Mouse (Mus musculus): ENCODE results near the gene Dnajb5. TPM values are rescaled to one million over a fixed set of nuclear protein-coding genes. Genes with fewer than 3 reads are reported as not detected.

Gene Dnajb5
- polyA plus RNA-seq, 1 experiment, result 5.3 TPM

- Histone ChIP-seq H3K4me3 (ENCODE audit: insufficient read depth, poor library complexity, severe bottlenecking) (no peak overlapping the region), H3K79me3 (ENCODE audit: low read depth) (no peaks in the 10 kb centered on the region), H3ac (ENCODE audit: control insufficient read depth, insufficient read length, low read depth) (no peak overlapping the region), H3K27me3 (ENCODE audit: control insufficient read depth, insufficient read depth, insufficient read length) (no peaks in the 10 kb centered on the region), H3K36me3 (ENCODE audit: control insufficient read depth, insufficient read depth) (no peaks in the 10 kb centered on the region), H3K79me2 (ENCODE audit: control insufficient read depth, insufficient read depth) (no peaks in the 10 kb centered on the region)
- no peak for TF ChIP-seq MYOG (IDR thresholded peaks at IDR 0.05; ENCODE audit: control insufficient read depth, extremely low read depth, insufficient read length)
- TF ChIP-seq MYOD1 (IDR thresholded peaks at IDR 0.05; ENCODE audit: control insufficient read depth, insufficient read length, low read depth), result no peak
- no peak for TF ChIP-seq CEBPB (IDR thresholded peaks at IDR 0.05; ENCODE audit: low read depth)
- TF ChIP-seq USF1 (IDR thresholded peaks at IDR 0.05; ENCODE audit: low read depth), result no peak
- no peak for TF ChIP-seq CTCF (IDR thresholded peaks at IDR 0.05; ENCODE audit: control insufficient read depth, insufficient read depth, insufficient read length)
- no peak for TF ChIP-seq MAX (IDR thresholded peaks at IDR 0.05)
These were observed 451 bp upstream of the Dnajb5 start for GRCm38 (mm10) chr4:42949051-42949675.

- no peaks in the 10 kb centered on the region for H3K27me3 ChIP-seq (ENCODE audit: control insufficient read depth, insufficient read depth, insufficient read length)
- no peaks in the 10 kb centered on the region for H3K79me3 ChIP-seq (ENCODE audit: low read depth)
- H3K4me3 ChIP-seq (ENCODE audit: insufficient read depth, poor library complexity, severe bottlenecking), result peak overlapping the region; percentile 55
- H3K36me3 ChIP-seq (ENCODE audit: control insufficient read depth, insufficient read depth), result no peaks in the 10 kb centered on the region
- peak overlapping the region; percentile 82 for H3ac ChIP-seq (ENCODE audit: control insufficient read depth, insufficient read length, low read depth)
- no peaks in the 10 kb centered on the region for H3K79me2 ChIP-seq (ENCODE audit: control insufficient read depth, insufficient read depth)
- TF ChIP-seq MYOD1 (IDR thresholded peaks at IDR 0.05; ENCODE audit: control insufficient read depth, insufficient read length, low read depth) (peak; percentile 6), USF1 (IDR thresholded peaks at IDR 0.05; ENCODE audit: low read depth) (no peak), FOSL1 (IDR thresholded peaks at IDR 0.05; ENCODE audit: insufficient read depth, low read length, poor library complexity, severe bottlenecking) (no peak)
These were observed 498 bp downstream of the Dnajb5 start for GRCm38 (mm10) chr4:42950065-42950558.

- H3K36me3 ChIP-seq (ENCODE audit: control insufficient read depth, insufficient read depth), result no peaks in the 10 kb centered on the region
- H3K27me3 ChIP-seq (ENCODE audit: control insufficient read depth, insufficient read depth, insufficient read length), result no peaks in the 10 kb centered on the region
- TF ChIP-seq MYOG (IDR thresholded peaks at IDR 0.05; ENCODE audit: control insufficient read depth, extremely low read depth, insufficient read length) (no peak), USF1 (IDR thresholded peaks at IDR 0.05; ENCODE audit: low read depth) (no peak), FOSL1 (IDR thresholded peaks at IDR 0.05; ENCODE audit: insufficient read depth, low read length, poor library complexity, severe bottlenecking) (no peak), CEBPB (IDR thresholded peaks at IDR 0.05; ENCODE audit: low read depth) (no peak), CTCF (IDR thresholded peaks at IDR 0.05; ENCODE audit: control insufficient read depth, insufficient read depth, insufficient read length) (no peak), MAX (IDR thresholded peaks at IDR 0.05) (no peak), MYOD1 (IDR thresholded peaks at IDR 0.05; ENCODE audit: control insufficient read depth, insufficient read length, low read depth) (no peak)
- no peaks in the 10 kb centered on the region for H3K79me3 ChIP-seq (ENCODE audit: low read depth)
- H3ac ChIP-seq (ENCODE audit: control insufficient read depth, insufficient read length, low read depth), result no peak overlapping the region
- no peaks in the 10 kb centered on the region for H3K79me2 ChIP-seq (ENCODE audit: control insufficient read depth, insufficient read depth)
- H3K4me3 ChIP-seq (ENCODE audit: insufficient read depth, poor library complexity, severe bottlenecking), result no peak overlapping the region
These were observed 1.9 kb downstream of the Dnajb5 start for GRCm38 (mm10) chr4:42951206-42952195.

GRCm38 (mm10) chr4:42952563-42952962, 2.9 kb downstream of the Dnajb5 start:
- Histone ChIP-seq H3K4me3 (ENCODE audit: insufficient read depth, poor library complexity, severe bottlenecking) (no peak overlapping the region), H3K79me3 (ENCODE audit: low read depth) (no peaks in the 10 kb centered on the region), H3ac (ENCODE audit: control insufficient read depth, insufficient read length, low read depth) (no peak overlapping the region), H3K36me3 (ENCODE audit: control insufficient read depth, insufficient read depth) (no peaks in the 10 kb centered on the region), H3K27me3 (ENCODE audit: control insufficient read depth, insufficient read depth, insufficient read length) (no peaks in the 10 kb centered on the region), H3K79me2 (ENCODE audit: control insufficient read depth, insufficient read depth) (no peaks in the 10 kb centered on the region)
- TF ChIP-seq MYOD1 (IDR thresholded peaks at IDR 0.05; ENCODE audit: control insufficient read depth, insufficient read length, low read depth) (no peak), MAX (IDR thresholded peaks at IDR 0.05) (no peak), FOSL1 (IDR thresholded peaks at IDR 0.05; ENCODE audit: insufficient read depth, low read length, poor library complexity, severe bottlenecking) (no peak), USF1 (IDR thresholded peaks at IDR 0.05; ENCODE audit: low read depth) (no peak), CTCF (IDR thresholded peaks at IDR 0.05; ENCODE audit: control insufficient read depth, insufficient read depth, insufficient read length) (no peak), CEBPB (IDR thresholded peaks at IDR 0.05; ENCODE audit: low read depth) (no peak), MYOG (IDR thresholded peaks at IDR 0.05; ENCODE audit: control insufficient read depth, extremely low read depth, insufficient read length) (no peak)

- TF ChIP-seq MYOG (IDR thresholded peaks at IDR 0.05; ENCODE audit: control insufficient read depth, extremely low read depth, insufficient read length) (no peak), MAX (IDR thresholded peaks at IDR 0.05) (no peak), FOSL1 (IDR thresholded peaks at IDR 0.05; ENCODE audit: insufficient read depth, low read length, poor library complexity, severe bottlenecking) (no peak), MYOD1 (IDR thresholded peaks at IDR 0.05; ENCODE audit: control insufficient read depth, insufficient read length, low read depth) (peak; percentile 86), USF1 (IDR thresholded peaks at IDR 0.05; ENCODE audit: low read depth) (no peak), CTCF (IDR thresholded peaks at IDR 0.05; ENCODE audit: control insufficient read depth, insufficient read depth, insufficient read length) (no peak), CEBPB (IDR thresholded peaks at IDR 0.05; ENCODE audit: low read depth) (no peak)
- Histone ChIP-seq H3K4me3 (ENCODE audit: insufficient read depth, poor library complexity, severe bottlenecking) (no peak overlapping the region), H3K79me2 (ENCODE audit: control insufficient read depth, insufficient read depth) (no peaks in the 10 kb centered on the region), H3K36me3 (ENCODE audit: control insufficient read depth, insufficient read depth) (no peaks in the 10 kb centered on the region), H3K27me3 (ENCODE audit: control insufficient read depth, insufficient read depth, insufficient read length) (no peaks in the 10 kb centered on the region), H3ac (ENCODE audit: control insufficient read depth, insufficient read length, low read depth) (no peak overlapping the region), H3K79me3 (ENCODE audit: low read depth) (no peaks in the 10 kb centered on the region)
These were observed 4.0 kb downstream of the Dnajb5 start for GRCm38 (mm10) chr4:42953435-42954094.
